Mouse (Mus musculus): ENCODE data around the gene Mcam.

DNA sequence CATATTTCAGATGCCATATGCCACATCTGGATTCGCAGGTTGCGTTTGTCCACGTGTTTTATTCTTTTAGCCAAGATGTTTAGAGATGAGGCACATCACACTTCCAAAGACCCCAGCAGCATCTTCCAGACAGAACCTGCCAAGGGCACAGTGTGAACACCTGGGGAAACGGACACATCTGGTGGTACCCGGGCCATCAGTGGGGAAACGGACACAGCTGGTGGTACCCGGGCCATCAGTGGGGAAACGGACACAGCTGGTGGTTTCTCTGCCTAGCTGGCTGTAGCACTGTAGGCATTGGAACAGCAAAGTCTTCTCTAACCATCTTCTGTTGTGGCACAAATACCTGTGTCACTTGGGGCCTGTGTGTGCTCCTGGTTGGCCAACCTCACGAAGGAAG, 38.5 kb upstream of the Mcam start:
- TF ChIP-seq GATA1 (IDR thresholded peaks at IDR 0.05; ENCODE audit: borderline replicate concordance, low read length) (no peak), FLI1 (IDR thresholded peaks at IDR 0.05; ENCODE audit: low read length) (no peak)

Data from megakaryocyte, embryonic 14.5 days (primary cell).